Mouse (Mus musculus): Measurements from ENCODE around the gene H2-Aa.

DNA sequence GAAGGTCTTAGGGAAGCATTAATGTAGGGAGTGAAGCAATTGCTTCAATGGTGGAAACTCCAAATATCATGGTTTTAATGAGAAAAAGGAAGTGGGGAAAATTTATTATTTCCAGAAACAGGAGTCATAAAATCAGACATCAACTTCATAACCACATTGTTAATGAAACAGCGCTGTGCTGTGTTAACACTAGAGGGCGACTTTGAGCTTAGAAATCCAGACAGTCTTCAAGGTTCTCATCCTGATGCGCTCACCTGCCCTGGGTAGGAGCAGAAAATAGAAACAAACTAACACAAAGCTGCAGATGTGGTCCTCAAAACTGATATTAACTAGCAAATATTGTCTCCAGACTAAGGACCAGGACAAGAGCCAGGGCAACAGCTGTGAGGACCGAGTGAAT lies 37.7 kb downstream of the H2-Aa start:
- TF ChIP-seq CTCF (IDR thresholded peaks at IDR 0.05; ENCODE audit: insufficient read depth, low read depth, low read length), result no peak
- TF ChIP-seq POLR2A (IDR thresholded peaks at IDR 0.05; ENCODE audit: insufficient read depth, low read depth, low read length), result no peak

Measured in olfactory bulb, adult 2 months (tissue).